Mouse (Mus musculus) stomach, embryonic 16.5 days (tissue): ENCODE results near the gene Rbm28. TPM values are rescaled to one million over a fixed set of nuclear protein-coding genes. Genes with fewer than 3 reads are reported as not detected.

Experiments
- ATAC-seq: fragments of 200-750 bp; cut with Nextera tagmentation; 2 replicates; pipeline ENCODE4 v1.8.0; 2017; ENCODE audit warnings: moderate number of reproducible peaks, moderate TSS enrichment; ENCODE audit not compliant: insufficient read depth, low FRiP score
- H3K27ac ChIP-seq: fragments of 300-500 bp; sonication (generic); 2 replicates; pipeline ENCODE4 v1.5.1; 2014; ENCODE audit warnings: low read length
- H3K27me3 ChIP-seq: fragments of 300-500 bp; sonication (generic); 2 replicates; pipeline ENCODE4 v1.6.1; 2014; ENCODE audit warnings: low read length, control low read depth, mixed read lengths; ENCODE audit not compliant: control insufficient read depth, insufficient read depth
- H3K36me3 ChIP-seq: fragments of 300-500 bp; sonication (generic); 2 replicates; pipeline ENCODE4 v1.6.1; 2014; ENCODE audit warnings: low read length; ENCODE audit not compliant: control insufficient read depth, insufficient read depth
- H3K4me1 ChIP-seq: fragments of 300-500 bp; sonication (generic); 2 replicates; pipeline ENCODE4 v1.6.1; 2014; ENCODE audit warnings: low read length, control low read depth, mixed read lengths; ENCODE audit not compliant: control insufficient read depth, insufficient read depth
- H3K4me2 ChIP-seq: fragments of 300-500 bp; sonication (generic); 2 replicates; pipeline ENCODE4 v1.6.1; 2014; ENCODE audit warnings: low read depth, low read length, mixed read lengths
- H3K4me3 ChIP-seq: fragments of 300-500 bp; sonication (generic); replicated peaks from 2 replicates; pipeline ENCODE4 v1.5.1; 2014; ENCODE audit warnings: mild to moderate bottlenecking, low read length
- H3K9ac ChIP-seq: fragments of 300-500 bp; sonication (generic); 2 replicates; pipeline ENCODE4 v1.6.1; 2014; ENCODE audit warnings: low read length
- H3K9me3 ChIP-seq: fragments of 300-500 bp; sonication (generic); replicated peaks from 2 replicates; pipeline ENCODE4 v1.6.1; 2016; ENCODE audit warnings: low read length, control low read depth; ENCODE audit not compliant: control insufficient read depth
- WGBS: fragments of 180-500 bp; shearing (Covaris S2); extraction: QIAGEN DNeasy Blood & Tissue Kit; methylation state at CpG from one replicate; pipeline ENCODE4 v1.1.7; 2014; 5-methylcytosine and 5-hydroxymethylcytosine counted together
- polyA plus RNA-seq: library from polyadenylated mRNA; unstranded; fragments of >200 nt; fragmentation: Nextera tagmentation; extraction: Ambion mirVana; gene quantifications from 2 replicates; pipeline ENCODE4 v1.2.1, GENCODE M21; 2015

The Rbm28 gene
- polyA plus RNA-seq, 1 experiment from 2014 or later: 29.4 TPM

DNA sequence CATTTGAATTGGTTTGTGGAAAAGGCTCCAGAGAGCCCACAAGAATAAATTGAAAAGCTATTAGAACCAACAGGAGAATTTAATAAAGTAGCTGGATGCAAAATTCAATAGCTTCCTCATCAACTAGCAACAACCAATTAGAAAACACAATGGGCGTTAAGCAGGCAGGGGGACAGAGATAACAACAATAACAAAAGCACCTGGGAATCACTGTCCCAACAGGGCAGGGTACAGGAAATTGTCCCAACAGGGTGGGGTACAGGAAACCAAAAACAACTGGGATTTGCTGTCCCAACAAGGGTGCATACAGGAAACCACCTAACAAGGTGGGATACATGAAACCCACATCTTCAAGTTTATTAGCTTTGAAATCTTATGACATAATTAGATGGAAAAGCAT, 56.4 kb downstream of the Rbm28 start:
- H3K4me1 ChIP-seq: no peaks in the 10 kb centered on the region
- H3K27me3 ChIP-seq: no peaks in the 10 kb centered on the region
- no peak for ATAC-seq
- no peak overlapping the region for H3K4me2 ChIP-seq
- whole genome bisulfite sequencing: 70% methylated on average over 1 of the region's 1 CpGs
- H3K9ac ChIP-seq: no peak overlapping the region
- peaks cover 5% of the 10 kb centered on the region; the same call in 1 of the 2 replicates for H3K9me3 ChIP-seq
- no peaks in the 10 kb centered on the region for H3K36me3 ChIP-seq
- no peak overlapping the region for H3K27ac ChIP-seq
- no peak overlapping the region for H3K4me3 ChIP-seq

DNA sequence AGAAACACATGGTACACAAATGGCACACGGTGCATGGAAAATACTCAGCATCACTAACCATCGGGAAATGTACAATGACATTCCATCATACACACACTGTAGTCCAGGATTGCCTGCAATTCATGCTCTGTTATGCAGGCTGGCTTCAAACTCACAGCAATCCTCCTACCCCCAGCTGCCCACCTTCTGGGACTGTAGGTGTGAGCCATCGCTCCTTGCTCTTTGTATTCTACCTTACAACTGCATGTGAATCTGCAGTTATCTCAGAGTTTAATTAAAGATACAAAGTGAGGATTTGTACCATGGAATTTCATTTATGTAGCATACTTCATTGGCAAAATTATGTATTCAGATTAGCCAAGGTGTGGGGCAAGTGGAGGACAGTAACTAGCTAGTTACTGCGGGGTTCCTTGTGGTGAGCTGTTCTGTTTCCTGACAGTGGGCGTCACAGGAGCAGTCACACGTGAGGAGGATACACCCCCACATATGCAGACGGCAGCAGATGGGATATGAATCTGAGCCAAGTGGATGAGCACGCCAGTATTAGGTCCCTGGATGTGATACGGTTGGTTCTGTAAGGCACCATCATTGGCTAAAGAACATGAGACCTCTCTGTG, 63.5 kb downstream of the Rbm28 start:
- Histone ChIP-seq H3K36me3 (no peaks in the 10 kb centered on the region), H3K4me1 (no peaks in the 10 kb centered on the region), H3K27me3 (no peaks in the 10 kb centered on the region), H3K9me3 (0 out of 2 replicates have a peak, but pooled peaks cover under 1% of the 10 kb centered on the region), H3K4me3 (no peak overlapping the region), H3K27ac (no peak overlapping the region), H3K4me2 (no peak overlapping the region), H3K9ac (no peak overlapping the region)
- ATAC-seq: no peak
- WGBS: 72% methylated on average over 9 of the region's 9 CpGs

DNA sequence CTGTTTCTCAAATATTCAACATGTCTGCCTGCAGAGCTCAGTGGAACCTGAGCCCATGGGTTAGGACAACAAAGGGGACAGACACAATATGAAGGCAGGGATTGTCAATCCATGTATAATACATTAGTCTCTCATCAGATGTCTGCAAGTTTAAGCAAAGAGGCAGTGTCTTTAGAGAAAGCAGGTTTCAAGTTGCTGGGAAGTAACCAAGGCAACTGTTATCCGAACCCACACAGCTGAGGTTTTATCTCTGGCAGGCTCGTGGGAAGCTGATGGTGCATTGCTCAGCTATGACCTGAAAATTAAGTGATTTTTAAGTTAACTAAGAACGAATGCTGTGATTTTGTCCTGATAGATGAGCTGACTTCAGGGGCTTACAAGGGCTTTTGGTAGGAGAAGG, 64.4 kb downstream of the Rbm28 start:
- Histone ChIP-seq H3K27ac (no peak overlapping the region), H3K4me3 (no peak overlapping the region), H3K4me2 (no peak overlapping the region), H3K27me3 (no peaks in the 10 kb centered on the region), H3K36me3 (no peaks in the 10 kb centered on the region), H3K4me1 (no peaks in the 10 kb centered on the region), H3K9ac (no peak overlapping the region), H3K9me3 (0 out of 2 replicates have a peak, but pooled peaks cover 4% of the 10 kb centered on the region)
- ATAC-seq: no peak
- WGBS: 22% methylated on average over 3 of the region's 3 CpGs

- WGBS: 36% methylated on average over 14 of the region's 14 CpGs
- no peaks in the 10 kb centered on the region for H3K27me3 ChIP-seq
- ATAC-seq: no peak
- no peak overlapping the region for H3K9ac ChIP-seq
- H3K9me3 ChIP-seq: 0 out of 2 replicates have a peak, but pooled peaks cover 4% of the 10 kb centered on the region
- no peak overlapping the region for H3K4me2 ChIP-seq
- H3K4me1 ChIP-seq: no peaks in the 10 kb centered on the region
- H3K4me3 ChIP-seq: no peak overlapping the region
- H3K27ac ChIP-seq: no peak overlapping the region
- H3K36me3 ChIP-seq: no peaks in the 10 kb centered on the region
These were observed 65.2 kb downstream of the Rbm28 start for GRCm38 (mm10) chr6:29099536-29100170.

DNA sequence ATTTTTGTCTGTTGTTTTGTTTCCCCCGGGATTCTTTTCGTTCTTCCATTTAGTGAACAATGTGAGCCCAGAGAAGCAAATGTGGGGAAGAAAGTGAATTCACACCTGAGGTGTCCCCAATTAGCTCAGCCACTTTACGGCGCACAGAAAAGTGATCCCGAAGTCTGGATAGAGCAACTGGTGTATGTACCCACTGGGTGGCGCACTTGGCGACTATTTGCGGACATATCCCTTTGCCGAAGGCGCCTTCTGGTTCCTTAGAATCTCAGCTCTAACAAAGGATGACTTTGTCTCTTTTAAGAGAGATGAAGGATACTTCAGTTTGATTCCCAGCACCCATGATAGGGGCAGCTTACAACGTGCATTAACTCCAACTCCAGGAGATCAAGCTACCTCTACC, 71.9 kb downstream of the Rbm28 start:
- 61% methylated on average over 11 of the region's 11 CpGs for WGBS
- Histone ChIP-seq H3K27ac (no peak overlapping the region), H3K9me3 (0 out of 2 replicates have a peak, but pooled peaks cover 9% of the 10 kb centered on the region), H3K9ac (no peak overlapping the region), H3K4me2 (no peak overlapping the region), H3K27me3 (no peaks in the 10 kb centered on the region), H3K36me3 (no peaks in the 10 kb centered on the region), H3K4me3 (no peak overlapping the region), H3K4me1 (no peaks in the 10 kb centered on the region)
- ATAC-seq: no peak

- WGBS: 80% methylated on average over 7 of the region's 7 CpGs
- ATAC-seq: no peak
- H3K9ac ChIP-seq: no peak overlapping the region
These were observed 72.6 kb downstream of the Rbm28 start for GRCm38 (mm10) chr6:29092234-29092633.

GRCm38 (mm10) chr6:29087921-29088709, 76.7 kb downstream of the Rbm28 start:
- ATAC-seq: no peak
- no peak overlapping the region for H3K4me3 ChIP-seq
- 72% methylated on average over 7 of the region's 7 CpGs for WGBS
- H3K4me2 ChIP-seq: no peak overlapping the region
- H3K9ac ChIP-seq: no peak overlapping the region
- H3K9me3 ChIP-seq: 0 out of 2 replicates have a peak, but pooled peaks cover 5% of the 10 kb centered on the region
- no peaks in the 10 kb centered on the region for H3K4me1 ChIP-seq
- no peak overlapping the region for H3K27ac ChIP-seq
- no peaks in the 10 kb centered on the region for H3K27me3 ChIP-seq
- H3K36me3 ChIP-seq: no peaks in the 10 kb centered on the region

More at GRCm38 (mm10) chr6:29092234-29092633, 72.6 kb downstream of the Rbm28 start:
- Histone ChIP-seq H3K27me3 (no peaks in the 10 kb centered on the region), H3K4me3 (no peak overlapping the region), H3K36me3 (no peaks in the 10 kb centered on the region), H3K9me3 (0 out of 2 replicates have a peak, but pooled peaks cover 9% of the 10 kb centered on the region), H3K27ac (no peak overlapping the region), H3K4me1 (no peaks in the 10 kb centered on the region), H3K4me2 (no peak overlapping the region)

- Histone ChIP-seq H3K4me1 (no peaks in the 10 kb centered on the region), H3K36me3 (no peaks in the 10 kb centered on the region), H3K27me3 (no peaks in the 10 kb centered on the region), H3K27ac (no peak overlapping the region), H3K4me3 (no peak overlapping the region), H3K9me3 (no peaks in the 10 kb centered on the region), H3K4me2 (no peak overlapping the region), H3K9ac (no peak overlapping the region)
- no peak for ATAC-seq
- 64% methylated on average over 7 of the region's 7 CpGs for WGBS
These were observed 80.4 kb downstream of the Rbm28 start for GRCm38 (mm10) chr6:29084401-29084800.
